Mouse (Mus musculus) heart, adult 2 months (tissue): ENCODE data around the gene Chd5.

ENCODE experiments used
- CTCF ChIP-seq: fragments of 200-600 bp; IDR thresholded peaks from 2 replicates; pipeline ENCODE4 v1.8.1; 2022; ENCODE audit warnings: antibody characterized with exemption, mild to moderate bottlenecking, moderate library complexity
- POLR2A ChIP-seq: fragments of 200-500 bp; IDR thresholded peaks from 2 replicates; pipeline ENCODE4 v1.6.1; 2011; ENCODE audit warnings: mild to moderate bottlenecking, low read depth, low read length, control low read depth; ENCODE audit not compliant: insufficient read depth

- TF ChIP-seq POLR2A (no peak), CTCF (no peak)
Measured at GRCm38 (mm10) chr4:152333587-152333986, 4.9 kb upstream of the Chd5 start.
